Mouse (Mus musculus) stomach, postnatal 0 days (tissue): ENCODE data around the gene Sgms1. TPM values are rescaled to one million over a fixed set of nuclear protein-coding genes. Genes with fewer than 3 reads are reported as not detected.

ENCODE experiments used
- ATAC-seq: fragments of 200-750 bp; cut with Nextera tagmentation; 2 replicates; pipeline ENCODE4 v1.8.0; 2017; ENCODE audit not compliant: low FRiP score, low TSS enrichment
- DNase-seq: peaks from one replicate; pipeline ENCODE4 v3.0.0-alpha.2; 2016; ENCODE audit warnings: low spot score
- H3K27ac ChIP-seq: fragments of 300-500 bp; sonication (generic); replicated peaks from 2 replicates; pipeline ENCODE4 v1.5.1; 2014; ENCODE audit warnings: mild to moderate bottlenecking, control low read depth
- H3K27me3 ChIP-seq: fragments of 300-500 bp; sonication (generic); 2 replicates; pipeline ENCODE4 v1.6.1; 2014; ENCODE audit warnings: low read length; ENCODE audit not compliant: control insufficient read depth, insufficient read depth
- H3K36me3 ChIP-seq: fragments of 300-500 bp; sonication (generic); 2 replicates; pipeline ENCODE4 v1.6.1; 2014; ENCODE audit warnings: low read length, mixed read lengths; ENCODE audit not compliant: control insufficient read depth, insufficient read depth
- H3K4me1 ChIP-seq: fragments of 300-500 bp; sonication (generic); replicated peaks from 2 replicates; pipeline ENCODE4 v1.6.1; 2014; ENCODE audit warnings: antibody characterized with exemption; ENCODE audit not compliant: control insufficient read depth, insufficient read depth
- H3K4me2 ChIP-seq: fragments of 300-500 bp; sonication (generic); replicated peaks from 2 replicates; pipeline ENCODE4 v1.6.1; 2014; ENCODE audit warnings: low read depth, mild to moderate bottlenecking, control low read depth, moderate library complexity
- H3K4me3 ChIP-seq: fragments of 300-500 bp; sonication (generic); 2 replicates; pipeline ENCODE4 v1.5.1; 2014; ENCODE audit warnings: low read depth, low read length, control low read depth
- H3K9ac ChIP-seq: fragments of 300-500 bp; sonication (generic); 2 replicates; pipeline ENCODE4 v1.6.1; 2014; ENCODE audit warnings: mild to moderate bottlenecking, low read length, control low read depth, mixed read lengths
- H3K9me3 ChIP-seq: fragments of 300-500 bp; sonication (generic); 2 replicates; pipeline ENCODE4 v1.6.1; 2016; ENCODE audit warnings: low read length; ENCODE audit not compliant: control insufficient read depth
- CTCF ChIP-seq: IDR thresholded peaks from 2 replicates; pipeline ENCODE4 v1.5.1; 2016; ENCODE audit warnings: antibody characterized with exemption, low read depth, mild to moderate bottlenecking, moderate library complexity
- EP300 ChIP-seq: optimal IDR thresholded peaks from 2 replicates; pipeline ENCODE3; 2016; ENCODE audit warnings: antibody characterized with exemption
- WGBS: fragments of 180-500 bp; shearing (Covaris S2); extraction: QIAGEN DNeasy Blood & Tissue Kit; methylation state at CpG from one replicate; pipeline ENCODE4 v1.1.7; 2014; 5-methylcytosine and 5-hydroxymethylcytosine counted together
- polyA plus RNA-seq: library from polyadenylated mRNA; unstranded; fragments of >200 nt; fragmentation: Nextera tagmentation; extraction: Ambion mirVana; gene quantifications from 2 replicates; pipeline ENCODE4 v1.2.1, GENCODE M21; 2015

Gene Sgms1
- polyA plus RNA-seq, 1 experiment from 2014 or later = 29.3 TPM

DNA sequence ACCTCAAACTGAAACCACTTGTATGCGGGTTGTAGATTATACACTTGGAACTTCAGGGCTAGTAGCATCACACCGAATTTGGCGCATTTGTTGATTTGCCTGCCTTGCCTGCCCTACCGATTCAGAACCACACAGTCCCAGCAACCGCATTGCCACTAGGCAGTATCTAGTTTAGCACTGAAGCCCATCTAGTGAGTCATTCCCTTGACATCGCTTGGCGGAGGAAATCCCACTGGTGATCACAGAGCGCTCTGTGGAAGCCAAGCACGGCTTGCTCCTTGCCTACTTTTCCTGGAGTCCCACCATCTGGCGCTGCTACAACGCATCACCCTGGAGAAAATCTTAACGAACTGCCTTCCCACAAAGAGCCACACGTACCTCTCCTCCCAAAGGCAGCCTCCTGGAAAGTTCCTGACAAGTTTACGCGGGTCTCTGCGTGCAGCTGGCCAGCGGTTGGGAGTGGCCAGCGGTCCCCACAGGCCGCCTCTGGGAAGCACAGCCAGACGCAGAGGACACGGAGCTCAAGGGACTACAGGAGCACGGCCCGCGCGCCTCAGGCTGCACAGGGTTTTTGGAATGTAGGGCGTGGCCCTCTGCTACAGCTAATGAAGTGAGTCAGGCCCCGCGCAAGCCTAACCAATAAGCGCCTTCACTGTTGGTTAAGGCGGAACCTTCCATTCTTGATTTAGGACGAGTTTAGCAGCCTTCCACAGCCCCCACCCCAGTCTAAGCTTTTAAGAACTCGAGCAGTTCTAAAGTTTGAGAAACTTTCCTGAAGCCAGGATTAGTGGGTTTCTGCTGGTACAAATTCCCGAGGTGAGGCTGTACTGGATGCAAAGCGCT, 178.8 kb downstream of the Sgms1 start:
- Histone ChIP-seq H3K4me1 (0 out of 2 replicates have a peak, but pooled peaks cover 2% of the 10 kb centered on the region), H3K27me3 (no peaks in the 10 kb centered on the region), H3K4me3 (peak overlapping the region; percentile 50), H3K9me3 (no peaks in the 10 kb centered on the region), H3K36me3 (no peaks in the 10 kb centered on the region), H3K9ac (peak overlapping the region; percentile 69), H3K4me2 (peak overlapping the region; percentile 72), H3K27ac (peak overlapping the region; percentile 94)
- TF ChIP-seq CTCF = peak; percentile 57
- no peak for TF ChIP-seq EP300
- ATAC-seq (peak; percentile 97), DNase-seq (peak; percentile 90)
- WGBS = 2% methylated on average over 34 of the region's 34 CpGs

DNA sequence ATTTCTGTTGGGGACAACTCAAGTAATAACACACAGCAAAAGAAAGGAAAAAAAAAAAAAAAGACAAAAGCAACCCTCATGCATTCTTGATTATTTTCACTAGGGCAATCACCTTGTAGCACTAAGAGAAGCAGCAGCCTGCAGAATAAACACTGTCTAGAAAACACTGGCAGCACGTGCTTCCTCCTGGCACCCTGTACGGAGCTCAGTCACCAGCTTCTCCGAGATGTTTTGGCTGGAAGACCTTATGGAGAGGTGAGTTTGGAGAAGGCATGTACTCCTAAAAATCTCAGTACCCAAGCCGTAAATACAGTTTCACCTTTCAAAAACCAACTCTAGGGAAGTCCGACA, 179.4 kb downstream of the Sgms1 start:
- DNase-seq (no peak), ATAC-seq (no peak)
- peak overlapping the region; percentile 94 for H3K27ac ChIP-seq
- 11% methylated on average over 5 of the region's 5 CpGs for WGBS
- peak overlapping the region; percentile 72 for H3K4me2 ChIP-seq
- H3K9ac ChIP-seq = peak overlapping the region; percentile 69
- H3K4me1 ChIP-seq = 0 out of 2 replicates have a peak, but pooled peaks cover 2% of the 10 kb centered on the region
- no peaks in the 10 kb centered on the region for H3K9me3 ChIP-seq
- H3K36me3 ChIP-seq = no peaks in the 10 kb centered on the region
- no peak for TF ChIP-seq EP300
- 0 out of 2 replicates have a peak, but pooled peaks have one; percentile 5 for TF ChIP-seq CTCF
- peak overlapping the region; percentile 50 for H3K4me3 ChIP-seq
- H3K27me3 ChIP-seq = no peaks in the 10 kb centered on the region

DNA sequence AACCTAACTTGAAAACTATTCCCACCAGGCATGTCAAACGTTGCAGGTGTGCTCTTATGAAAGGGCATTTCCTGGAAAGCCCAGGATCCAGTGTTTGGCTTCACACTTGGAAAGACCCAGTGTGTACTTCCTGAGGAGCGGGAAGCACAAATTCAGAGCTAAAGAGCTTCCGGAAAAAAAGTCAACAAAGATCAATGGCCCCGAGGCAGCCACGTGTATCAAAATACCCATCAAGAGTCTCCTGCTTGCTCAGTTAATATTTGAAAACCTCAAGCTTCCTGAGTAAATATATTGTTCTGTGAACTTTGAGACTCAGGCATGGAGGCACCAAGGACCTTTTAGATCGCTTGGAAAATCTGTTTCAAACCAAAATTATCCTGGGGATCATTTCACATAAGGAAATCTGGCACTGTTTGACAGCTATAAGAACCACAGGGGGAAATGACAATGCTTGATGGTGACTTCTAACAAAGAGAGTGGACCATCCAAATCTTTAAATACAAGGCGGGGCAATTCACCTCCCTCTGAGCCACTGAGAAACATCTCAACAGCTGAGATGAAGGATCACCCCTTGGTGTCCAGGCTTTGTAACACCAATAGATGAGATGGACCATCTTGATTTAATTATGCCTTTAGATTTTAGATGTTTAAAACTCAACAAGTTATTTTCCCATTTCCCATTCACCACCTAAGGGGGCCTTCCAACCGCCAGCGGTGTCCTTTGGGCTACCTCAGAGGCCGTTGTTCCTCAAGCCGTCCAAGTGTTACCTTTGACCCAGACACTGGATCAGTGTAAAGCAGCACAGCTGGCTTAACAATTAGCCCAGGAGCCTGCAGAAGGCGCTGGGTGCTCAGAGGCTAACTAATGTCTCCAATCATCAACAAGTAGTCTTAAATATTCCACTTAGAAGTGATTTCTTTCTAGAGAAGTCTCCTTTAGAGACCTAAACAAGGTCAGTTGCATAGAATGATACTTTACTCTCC, 187.1 kb downstream of the Sgms1 start:
- no peak overlapping the region for H3K4me2 ChIP-seq
- whole genome bisulfite sequencing = 58% methylated on average over 12 of the region's 12 CpGs
- DNase-seq (peak; percentile 68), ATAC-seq (peak; percentile 75; the same call in 1 of the 2 replicates)
- H3K36me3 ChIP-seq = no peaks in the 10 kb centered on the region
- 0 out of 2 replicates have a peak overlapping the region, but pooled peaks have one; percentile 24 for H3K27ac ChIP-seq
- H3K4me1 ChIP-seq = 0 out of 2 replicates have a peak, but pooled peaks cover 2% of the 10 kb centered on the region
- TF ChIP-seq EP300 = no peak
- TF ChIP-seq CTCF = no peak
- no peaks in the 10 kb centered on the region for H3K27me3 ChIP-seq
- no peak overlapping the region for H3K9ac ChIP-seq
- H3K4me3 ChIP-seq = no peak overlapping the region
- H3K9me3 ChIP-seq = no peaks in the 10 kb centered on the region

DNA sequence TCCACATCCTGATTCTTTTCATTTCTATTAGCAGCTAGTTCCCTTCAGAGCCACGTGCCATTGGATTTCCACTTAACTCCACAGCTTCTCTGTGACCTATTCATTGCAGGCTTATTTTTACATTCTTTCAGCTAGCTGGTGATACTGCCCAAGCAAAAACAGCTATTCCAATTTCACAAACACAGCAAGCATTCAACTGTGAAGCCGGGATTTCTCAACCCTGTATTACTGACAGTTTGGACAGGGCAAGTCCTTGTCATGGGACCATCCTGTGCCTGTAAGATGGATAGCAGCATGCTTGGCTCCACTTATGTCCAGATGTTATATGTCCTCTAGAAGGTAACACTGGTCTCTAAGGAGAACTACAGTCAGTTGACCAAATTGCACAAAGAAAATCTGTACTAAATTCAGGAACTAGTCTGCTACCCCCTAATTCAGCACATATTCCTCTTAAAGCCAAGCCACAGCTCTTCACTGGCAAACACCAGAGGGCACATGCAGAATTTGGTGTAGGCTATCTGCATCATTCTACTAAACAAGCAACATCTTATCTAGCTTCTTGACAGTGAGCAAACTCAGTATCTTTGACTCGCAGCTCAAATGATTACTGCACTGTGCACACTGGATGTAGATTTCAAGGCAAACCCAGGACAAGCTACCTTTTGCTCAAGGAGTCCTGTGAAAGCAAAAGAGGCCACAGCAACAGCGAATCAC, 189.5 kb downstream of the Sgms1 start:
- ATAC-seq (no peak), DNase-seq (no peak)
- no peak overlapping the region for H3K4me3 ChIP-seq
- H3K27ac ChIP-seq = no peak overlapping the region
- WGBS = 59% methylated on average over 4 of the region's 4 CpGs
- no peak overlapping the region for H3K4me2 ChIP-seq
- TF ChIP-seq CTCF (peak; percentile 40), EP300 (no peak)
- no peaks in the 10 kb centered on the region for H3K36me3 ChIP-seq
- no peaks in the 10 kb centered on the region for H3K9me3 ChIP-seq
- no peaks in the 10 kb centered on the region for H3K27me3 ChIP-seq
- H3K9ac ChIP-seq = no peak overlapping the region
- H3K4me1 ChIP-seq = 0 out of 2 replicates have a peak, but pooled peaks cover 6% of the 10 kb centered on the region

DNA sequence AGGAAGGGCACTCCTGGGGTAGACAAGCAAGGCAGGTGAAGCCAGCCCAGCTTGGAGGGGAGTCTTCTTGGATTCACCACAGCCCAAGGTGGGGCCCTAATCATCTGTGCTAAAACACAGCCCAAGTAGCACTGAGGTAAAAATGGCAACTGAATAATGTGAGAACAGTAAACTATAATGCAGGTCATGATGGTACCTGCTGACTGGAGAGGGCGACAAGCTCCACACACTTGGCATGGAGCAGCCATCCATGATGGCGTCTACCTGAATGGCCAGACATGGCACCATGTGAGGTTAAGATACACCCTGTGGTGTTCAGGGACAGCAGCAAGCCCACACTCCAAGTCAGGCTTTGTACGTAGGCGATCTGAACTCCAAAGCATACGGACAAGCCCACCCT, 190.4 kb downstream of the Sgms1 start:
- ATAC-seq (no peak), DNase-seq (no peak)
- Histone ChIP-seq H3K9me3 (no peaks in the 10 kb centered on the region), H3K27ac (no peak overlapping the region), H3K4me1 (0 out of 2 replicates have a peak, but pooled peaks cover 6% of the 10 kb centered on the region), H3K36me3 (no peaks in the 10 kb centered on the region), H3K4me3 (no peak overlapping the region), H3K4me2 (no peak overlapping the region), H3K9ac (no peak overlapping the region), H3K27me3 (no peaks in the 10 kb centered on the region)
- WGBS = 92% methylated on average over 5 of the region's 5 CpGs
- no peak for TF ChIP-seq CTCF
- TF ChIP-seq EP300 = no peak
